Mouse (Mus musculus) right cerebral cortex, postnatal 25 days (tissue): Measurements from ENCODE around the gene Farp2.
"Not testable (repeated sequence)": the region's sequence is repeated elsewhere in the genome, so short reads cannot be mapped to it uniquely, and the experiment has no call there.

Experiments
- DNase-seq: peaks from one replicate; pipeline ENCODE4 v3.0.0; 2022

The Farp2 gene

DNA sequence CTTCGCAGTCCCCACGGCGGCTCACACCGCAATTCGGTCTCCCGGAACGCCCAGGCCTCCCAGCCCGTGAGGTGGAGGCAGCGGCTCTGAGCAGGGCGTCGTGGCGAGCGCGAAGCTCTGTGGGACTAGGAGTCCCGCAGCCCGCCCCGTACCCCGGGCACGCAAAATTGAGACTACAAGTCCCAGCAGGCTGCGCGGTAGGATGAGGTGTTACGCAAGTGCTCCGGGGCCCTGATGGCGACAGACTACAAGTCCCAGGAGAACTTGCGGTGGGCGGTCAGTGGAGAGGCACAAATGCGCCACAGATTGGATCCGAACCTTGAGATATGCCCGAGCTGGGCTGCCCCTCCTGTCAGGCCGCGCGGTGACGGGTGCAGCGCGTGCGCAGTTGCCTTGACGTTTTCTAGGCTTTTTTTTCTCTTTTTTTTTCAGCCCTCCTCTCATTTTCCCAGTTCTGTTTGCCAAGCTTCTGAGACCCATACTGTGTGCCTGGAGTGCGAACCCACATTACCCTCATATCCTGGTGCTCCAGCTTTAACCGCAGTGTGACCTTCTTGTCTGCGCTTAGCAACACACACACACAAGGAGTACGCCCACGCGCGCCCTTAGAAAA is 123.8 kb downstream of the Farp2 start:
- DNase-seq, result peak; percentile 99

DNA sequence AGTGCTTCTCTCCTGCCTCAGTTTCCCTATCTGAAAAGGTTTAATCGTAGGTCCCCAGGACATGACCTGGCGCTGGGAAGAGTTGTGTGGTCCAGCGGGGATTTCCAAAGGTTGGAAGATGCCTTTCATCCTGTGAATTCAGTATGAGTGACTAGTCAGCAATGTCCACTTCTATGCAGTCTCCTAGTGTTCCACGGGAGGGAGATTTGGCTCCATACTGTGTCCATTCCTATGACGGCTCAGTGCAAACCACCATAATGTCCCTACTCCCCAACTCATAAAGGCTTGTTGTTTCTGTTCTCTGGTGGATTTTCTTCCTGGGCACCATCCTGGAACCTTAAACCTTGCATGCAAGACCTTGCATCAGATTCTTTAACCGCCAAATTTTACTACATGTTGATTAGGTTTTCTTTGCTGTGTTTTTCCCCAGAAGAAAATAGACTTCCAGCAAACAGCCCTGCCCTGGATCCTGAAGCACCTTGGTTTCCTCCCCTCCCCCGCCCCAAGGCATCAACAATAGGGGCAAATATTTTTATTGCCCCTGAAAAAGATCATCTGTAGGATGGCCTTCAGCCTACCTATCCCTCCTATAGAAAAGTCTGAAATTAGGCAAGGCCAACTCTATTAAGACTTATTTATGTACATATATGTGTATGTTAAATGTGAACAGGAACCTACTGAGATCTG is 124.5 kb downstream of the Farp2 start:
- DNase-seq, result no peak

DNA sequence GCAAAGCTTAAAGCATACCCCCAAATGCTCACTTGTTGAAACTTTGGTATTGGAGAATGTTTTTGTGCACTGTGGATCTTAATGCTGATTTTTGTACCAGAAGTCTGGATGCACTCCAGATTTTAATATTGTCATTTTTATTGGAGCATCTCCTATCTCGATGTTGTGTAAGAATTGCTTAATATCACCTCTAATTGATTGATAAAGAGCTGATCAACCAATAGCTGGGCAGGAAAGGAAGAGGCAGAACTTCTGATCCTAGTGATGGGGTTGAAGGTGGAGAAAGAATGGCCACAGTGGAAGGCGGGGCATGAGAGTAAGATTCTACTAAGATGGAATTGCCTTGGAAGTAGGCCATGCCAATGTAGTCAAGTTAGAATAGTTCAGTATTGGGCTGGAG is 130.1 kb downstream of the Farp2 start:
- no peak for DNase-seq

DNA sequence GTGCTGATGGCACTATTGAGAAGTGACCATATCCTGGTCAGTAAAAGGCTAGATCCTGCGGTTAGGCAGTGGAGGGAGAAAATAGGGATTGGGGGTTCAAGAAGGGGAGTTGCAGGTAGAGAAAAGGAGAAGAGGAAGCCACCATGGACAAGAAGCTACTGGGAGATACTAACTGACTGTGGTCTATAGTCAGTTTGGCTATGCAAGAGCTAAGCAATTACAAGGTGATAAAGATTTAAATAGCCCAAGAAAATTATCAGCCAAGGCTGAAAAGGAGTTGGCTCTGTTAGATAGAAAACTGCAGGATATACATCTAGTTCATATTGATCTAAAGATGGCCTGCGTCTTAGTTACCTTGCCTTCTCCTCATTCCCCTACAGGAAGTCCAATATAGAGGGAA is 130.8 kb downstream of the Farp2 start:
- no peak for DNase-seq

DNA sequence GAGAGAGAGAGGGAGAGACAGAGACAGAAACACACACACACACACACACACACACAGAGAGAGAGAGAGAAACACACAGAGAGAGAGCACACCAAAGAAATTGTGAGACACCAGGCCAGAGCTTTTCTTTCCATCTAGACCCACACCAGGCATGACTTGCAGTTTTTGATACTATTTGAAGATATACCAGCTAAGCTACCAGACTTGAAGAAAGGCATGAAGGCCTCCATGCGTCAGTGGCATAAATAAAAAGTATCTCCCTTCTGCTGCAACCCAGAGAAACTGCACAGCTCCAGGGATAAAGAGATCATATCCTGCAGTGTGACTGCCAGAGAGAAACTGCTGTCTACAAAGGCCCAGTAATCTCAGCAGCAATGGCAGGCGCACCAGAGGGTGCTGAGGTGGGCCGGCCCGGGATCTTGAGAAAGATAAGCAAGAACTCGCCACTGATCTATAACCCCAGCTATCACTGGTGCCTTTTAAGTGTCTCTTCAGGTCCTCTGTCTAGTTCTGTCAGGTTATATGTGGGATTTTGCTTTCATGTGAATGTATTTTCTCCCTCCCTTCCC is 137.8 kb downstream of the Farp2 start:
- DNase-seq, result no peak

DNA sequence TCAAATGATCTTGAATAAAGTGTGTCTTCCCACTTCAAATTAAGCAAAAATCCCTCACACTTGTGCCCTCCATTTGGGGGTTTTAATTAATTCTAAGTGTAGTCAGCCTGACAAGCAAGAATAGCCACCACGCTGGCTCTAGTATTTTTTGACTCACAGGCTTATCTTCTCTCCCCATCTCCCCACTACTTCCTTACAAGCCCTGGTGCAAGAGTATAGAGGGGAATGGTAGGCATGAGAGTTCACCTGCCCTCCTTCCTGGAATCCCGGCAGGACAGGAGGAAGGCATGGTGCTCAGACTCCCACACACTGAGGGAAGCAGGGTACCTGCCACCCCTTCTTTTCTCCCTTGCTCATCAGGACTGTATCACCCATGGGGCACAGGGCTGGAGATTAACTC is 142.4 kb downstream of the Farp2 start:
- no peak for DNase-seq

DNA sequence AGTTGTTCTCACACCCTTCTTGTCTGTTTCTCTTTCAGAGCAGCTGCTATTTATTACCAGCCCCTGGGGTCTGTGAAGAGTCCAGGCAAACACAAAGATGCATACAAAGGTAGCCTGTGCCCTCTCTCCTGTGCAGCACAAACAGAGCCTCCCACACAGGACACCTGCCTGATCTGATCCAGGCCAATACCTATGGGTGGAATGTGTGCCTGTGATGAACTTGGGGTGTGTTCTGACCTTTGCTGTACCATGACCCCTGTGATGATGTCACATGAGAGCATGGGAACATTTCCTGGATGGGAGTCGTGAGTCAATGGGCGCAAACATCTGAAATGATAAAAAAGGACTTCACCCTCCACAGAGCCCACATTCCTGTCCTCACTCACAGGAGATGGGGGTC is 142.9 kb downstream of the Farp2 start:
- DNase-seq, result no peak

DNA sequence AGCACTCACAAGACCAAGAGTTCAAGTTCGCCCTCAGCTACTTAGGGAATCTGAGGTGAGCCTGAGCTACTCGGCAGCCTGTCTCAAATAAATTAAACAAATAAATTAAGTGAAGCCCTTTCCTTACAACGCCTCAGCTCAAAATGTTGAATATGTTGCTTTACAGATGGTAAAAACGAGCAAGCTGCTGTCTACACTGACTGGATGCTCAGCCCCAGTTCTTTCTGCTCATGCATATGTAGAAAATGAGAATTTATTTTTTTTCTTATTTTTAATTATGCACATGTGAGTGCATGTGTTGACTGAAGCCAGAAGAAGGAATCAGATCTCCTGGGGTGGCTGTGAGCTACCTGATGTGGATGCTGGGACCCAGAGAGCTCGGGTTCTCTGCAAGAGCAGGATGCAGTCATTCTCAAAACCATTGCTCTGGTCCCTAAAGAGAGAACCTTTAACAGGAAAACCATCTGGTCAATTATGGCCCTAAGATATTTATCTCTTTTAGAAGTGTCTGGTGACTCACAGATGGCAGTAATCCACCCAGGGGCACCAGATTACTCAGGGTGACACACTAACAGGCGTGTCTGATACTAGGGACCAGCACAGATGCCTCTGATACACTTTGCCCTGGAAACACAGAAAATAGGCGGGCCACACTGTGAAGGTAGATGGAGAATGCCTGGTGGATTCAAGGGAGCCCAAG is 144.6 kb downstream of the Farp2 start:
- no peak for DNase-seq

DNA sequence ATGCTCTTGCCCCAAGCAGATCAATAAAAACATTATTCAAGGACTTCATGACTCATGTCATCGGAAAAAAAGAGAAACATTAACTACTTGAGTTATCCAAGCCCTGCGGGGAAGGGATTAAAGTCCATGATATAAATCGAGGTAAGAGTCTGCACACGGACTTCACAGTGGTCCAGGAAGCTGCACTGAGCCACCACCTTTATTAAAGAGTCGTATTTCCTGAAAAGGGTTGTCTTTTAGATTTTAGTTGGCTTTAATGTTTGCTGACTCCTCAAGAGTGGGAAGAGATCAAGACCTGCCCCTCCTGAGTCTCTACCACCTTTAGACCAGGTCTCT is 145.1 kb downstream of the Farp2 start:
- no peak for DNase-seq

DNA sequence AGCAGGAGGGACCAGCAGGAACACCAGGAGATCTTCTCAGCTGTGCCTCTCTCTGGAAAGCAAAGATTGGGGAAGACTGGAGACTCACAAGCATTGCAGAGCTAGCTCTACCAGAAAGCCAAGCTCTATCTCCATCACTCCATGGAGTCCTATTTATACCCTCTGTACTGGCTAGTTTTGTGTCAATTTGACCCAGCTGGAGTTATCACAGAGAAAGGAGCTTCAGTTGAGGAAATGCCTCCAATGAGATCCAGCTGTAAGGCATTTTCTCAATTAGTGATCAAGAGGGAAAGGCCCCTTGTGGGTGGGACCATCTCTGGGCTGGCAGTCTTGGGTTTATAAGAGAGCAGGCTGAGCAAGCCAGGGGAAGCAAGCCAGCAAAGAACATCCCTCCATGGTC is 146.7 kb downstream of the Farp2 start, which contains the start of gene Stk25:
Stk25 (minus strand) TSS at position 101 of the 400 bp plus-strand sequence.
- not testable (repeated sequence) for DNase-seq

DNA sequence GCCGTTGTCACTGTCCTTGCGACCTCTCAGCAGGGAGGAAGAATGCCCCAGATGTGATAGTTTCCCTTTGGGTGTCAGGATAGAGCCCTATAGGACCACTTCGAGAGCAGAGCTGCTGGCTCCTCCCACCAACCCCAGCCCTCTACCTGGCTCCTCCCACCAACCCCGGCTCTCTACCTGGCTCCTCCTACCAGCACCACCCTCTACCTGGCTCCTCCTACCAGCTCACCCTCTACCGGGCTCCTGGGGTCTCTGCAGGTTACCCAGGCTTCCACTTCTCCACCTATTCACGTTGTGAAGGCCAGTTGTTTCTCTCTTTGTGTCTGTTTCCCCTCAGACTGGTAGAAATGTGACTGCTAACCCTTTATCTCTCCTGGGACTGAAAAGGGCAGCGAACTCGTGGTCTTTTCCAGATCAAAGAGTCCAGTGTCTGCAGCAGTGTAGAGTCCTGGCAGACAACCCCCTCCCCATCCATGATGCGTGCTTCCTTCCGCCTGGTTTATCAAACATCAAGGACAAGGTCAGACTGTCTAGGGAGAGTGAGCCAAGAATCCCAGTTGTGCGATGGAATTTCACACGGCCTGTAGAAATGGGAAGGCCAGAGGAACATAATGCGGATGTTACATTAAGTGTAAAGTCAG is 156.0 kb downstream of the Farp2 start:
- no peak for DNase-seq

DNA sequence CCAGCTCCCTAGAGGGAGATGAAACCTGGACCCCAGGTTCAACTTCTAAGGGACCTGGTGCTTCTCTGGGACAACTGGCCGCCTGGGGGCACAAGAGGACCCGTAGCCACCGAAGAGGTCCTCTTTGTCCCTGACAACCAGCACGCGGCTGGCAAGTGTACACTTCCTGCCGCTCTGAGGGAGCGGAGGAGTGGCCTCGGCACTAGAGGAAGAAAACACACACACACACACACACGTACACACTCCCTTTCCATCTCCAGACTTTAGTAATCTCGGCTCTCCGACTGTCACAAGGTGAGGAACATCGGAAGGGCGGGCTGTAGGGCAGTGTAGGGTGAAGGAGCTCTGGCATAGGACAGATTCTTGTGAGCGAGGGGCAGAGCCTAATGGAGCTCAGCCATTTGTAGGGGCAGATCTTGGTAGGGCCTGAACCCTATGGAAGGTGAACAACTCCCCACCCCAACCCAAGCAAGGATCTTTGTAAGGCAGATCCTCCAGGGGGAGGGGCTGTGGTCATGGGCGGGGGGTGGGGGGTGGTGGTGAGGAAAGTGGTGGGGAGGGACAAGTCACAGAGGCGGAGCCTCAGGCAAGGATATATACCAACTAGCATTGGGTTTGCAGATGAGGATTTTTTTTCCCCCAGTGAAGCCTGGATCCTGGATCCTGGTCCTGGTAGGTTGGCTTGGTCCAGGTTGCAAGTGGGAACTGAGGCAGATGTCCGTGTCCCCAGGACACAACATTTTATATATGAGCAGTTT is 157.1 kb downstream of the Farp2 start:
- peak; percentile 43 for DNase-seq

DNA sequence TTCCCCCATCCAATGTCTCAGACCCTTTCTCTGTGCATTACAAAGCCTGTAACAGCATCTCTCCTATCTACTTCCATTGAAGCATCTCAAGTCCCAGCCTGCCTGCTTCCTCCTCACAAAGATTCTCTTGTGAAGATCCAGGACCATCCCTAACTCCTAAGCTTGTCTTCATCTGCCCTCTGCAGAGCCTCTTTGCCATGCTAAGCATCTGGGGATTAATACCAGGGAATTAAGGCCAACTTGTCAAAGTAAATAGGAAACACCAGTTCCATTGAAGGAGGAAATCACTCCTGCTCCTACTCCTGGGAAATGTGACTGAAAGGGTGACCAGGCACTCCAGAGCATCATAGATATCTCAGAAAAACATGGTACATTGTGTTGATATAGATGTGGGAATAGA is 158.1 kb downstream of the Farp2 start:
- DNase-seq, result no peak
